Mouse (Mus musculus) left cerebral cortex, postnatal 14 days (tissue): ENCODE results near the gene Zfp423. TPM values are rescaled to one million over a fixed set of nuclear protein-coding genes. Genes with fewer than 3 reads are reported as not detected.

Experiments
- DNase-seq, 2 experiments: peaks; one replicate each; pipeline ENCODE4 v3.0.0; 2021 to 2022; ENCODE audit warnings: low spot score in 2 of 2, mixed read lengths in 1 of 2
- intact Hi-C: fragments of 180-260 bp; cut with DNase I; formaldehyde crosslinking; loops from one replicate; pipeline ENCODE4 v1.15.1; 2025
- total RNA-seq, 2 experiments: library from RNA; stranded (reverse); gene quantifications; 2 replicates each; pipeline ENCODE4 v1.2.3; 2021

Zfp423 gene
- total RNA-seq, 2 experiments from 2014 or later = 20.4 to 27.4 TPM

GRCm38 (mm10) chr8:87918004-87918403 lies 41.4 kb downstream of the Zfp423 start:
- intact Hi-C loops = no loop called here
- peak in 1 of 2 experiments; percentile 18 for DNase-seq

- no peak for DNase-seq
- intact Hi-C loops = no loop called here
These were observed 43.6 kb downstream of the Zfp423 start for GRCm38 (mm10) chr8:87915763-87916162.

GRCm38 (mm10) chr8:87914247-87914967 lies 45.0 kb downstream of the Zfp423 start:
- DNase-seq = no peak

GRCm38 (mm10) chr8:87908940-87909339 lies 50.5 kb downstream of the Zfp423 start:
- intact Hi-C loops = no loop called here

More at GRCm38 (mm10) chr8:87914247-87914967, 45.0 kb downstream of the Zfp423 start:
- intact Hi-C loops = no loop called here

GRCm38 (mm10) chr8:87905404-87905803 lies 54.0 kb downstream of the Zfp423 start:
- intact Hi-C loops = no loop called here
- DNase-seq = no peak

More at GRCm38 (mm10) chr8:87908940-87909339, 50.5 kb downstream of the Zfp423 start:
- no peak for DNase-seq

- DNase-seq = no peak
- intact Hi-C loops = no loop called here
These were observed 55.3 kb downstream of the Zfp423 start for GRCm38 (mm10) chr8:87904108-87904507.

GRCm38 (mm10) chr8:87895203-87896041 lies 64.0 kb downstream of the Zfp423 start:
- DNase-seq = no peak
- intact Hi-C loops = loop anchor here (5.0 kb wide), 1 partner anchor 62 kb away; the partner anchor contains the start of gene Zfp423

- DNase-seq = no peak
- intact Hi-C loops = no loop called here
These were observed 65.1 kb downstream of the Zfp423 start for GRCm38 (mm10) chr8:87894287-87894686.

- peak in 1 of 2 experiments; percentile 33 for DNase-seq
- intact Hi-C loops = no loop called here
These were observed 65.8 kb downstream of the Zfp423 start for GRCm38 (mm10) chr8:87893547-87893946.

GRCm38 (mm10) chr8:87892891-87893290 lies 66.5 kb downstream of the Zfp423 start:
- intact Hi-C loops = no loop called here
- no peak for DNase-seq

- intact Hi-C loops = no loop called here
- no peak for DNase-seq
These were observed 67.5 kb downstream of the Zfp423 start for GRCm38 (mm10) chr8:87891884-87892283.

- intact Hi-C loops = no loop called here
- no peak for DNase-seq
These were observed 71.4 kb downstream of the Zfp423 start for GRCm38 (mm10) chr8:87887956-87888355.

- intact Hi-C loops = no loop called here
- DNase-seq = no peak
These were observed 78.3 kb downstream of the Zfp423 start for GRCm38 (mm10) chr8:87881088-87881487.

- no peak for DNase-seq
- intact Hi-C loops = no loop called here
These were observed 83.5 kb downstream of the Zfp423 start for GRCm38 (mm10) chr8:87875852-87876251.

GRCm38 (mm10) chr8:87875452-87875851 lies 83.9 kb downstream of the Zfp423 start:
- DNase-seq = peak; percentile 67 to 87
- intact Hi-C loops = no loop called here

GRCm38 (mm10) chr8:87872987-87873550 lies 86.3 kb downstream of the Zfp423 start:
- no peak for DNase-seq
- intact Hi-C loops = no loop called here

GRCm38 (mm10) chr8:87872356-87872930 lies 87.0 kb downstream of the Zfp423 start:
- intact Hi-C loops = no loop called here
- DNase-seq = no peak

GRCm38 (mm10) chr8:87866586-87866985 lies 92.8 kb downstream of the Zfp423 start:
- DNase-seq = no peak
- intact Hi-C loops = no loop called here

- intact Hi-C loops = no loop called here
- no peak for DNase-seq
These were observed 95.2 kb downstream of the Zfp423 start for GRCm38 (mm10) chr8:87864236-87864635.

GRCm38 (mm10) chr8:87863128-87863527 lies 96.3 kb downstream of the Zfp423 start:
- intact Hi-C loops = no loop called here
- DNase-seq = no peak
